Mouse (Mus musculus) midbrain, postnatal 0 days (tissue): ENCODE measurements around the gene Rgs21. TPM values are rescaled to one million over a fixed set of nuclear protein-coding genes. Genes with fewer than 3 reads are reported as not detected.
A peak's percentile ranks its signal among the peaks of the same experiment; 100 is the strongest.

Experiments used
- ATAC-seq: fragments of 200-750 bp; cut with Nextera tagmentation; 2 replicates; pipeline ENCODE4 v1.8.0; 2017; ENCODE audit warnings: moderate number of reproducible peaks, mild to moderate bottlenecking, moderate TSS enrichment, moderate library complexity; ENCODE audit not compliant: low FRiP score
- DNase-seq: peaks from one replicate; pipeline ENCODE4 v3.0.0-alpha.2; 2015; ENCODE audit warnings: low spot score
- H3K27ac ChIP-seq: fragments of 300-500 bp; sonication (generic); 2 replicates; pipeline ENCODE4 v1.5.1; 2014; ENCODE audit warnings: low read depth, mild to moderate bottlenecking, low read length, mixed read lengths
- H3K27me3 ChIP-seq: fragments of 300-500 bp; sonication (generic); 2 replicates; pipeline ENCODE4 v1.6.1; 2014; ENCODE audit warnings: low read length, control low read depth, mixed read lengths; ENCODE audit not compliant: insufficient read depth
- H3K36me3 ChIP-seq: fragments of 300-500 bp; sonication (generic); 2 replicates; pipeline ENCODE4 v1.6.1; 2014; ENCODE audit warnings: low read length, control low read depth, mixed read lengths; ENCODE audit not compliant: insufficient read depth
- H3K4me1 ChIP-seq: fragments of 300-500 bp; sonication (generic); 2 replicates; pipeline ENCODE4 v1.6.1; 2014; ENCODE audit warnings: mild to moderate bottlenecking, control low read depth, antibody characterized with exemption, low read length, mixed read lengths; ENCODE audit not compliant: insufficient read depth
- H3K4me2 ChIP-seq: fragments of 300-500 bp; sonication (generic); 2 replicates; pipeline ENCODE4 v1.6.1; 2014; ENCODE audit warnings: low read depth, mild to moderate bottlenecking, low read length, mixed read lengths; ENCODE audit not compliant: poor library complexity, severe bottlenecking
- H3K4me3 ChIP-seq: fragments of 300-500 bp; sonication (generic); 2 replicates; pipeline ENCODE4 v1.5.1; 2014; ENCODE audit warnings: low read depth, mild to moderate bottlenecking, low read length, moderate library complexity
- H3K9ac ChIP-seq: fragments of 300-500 bp; sonication (generic); replicated peaks from 2 replicates; pipeline ENCODE4 v1.6.1; 2014; ENCODE audit warnings: mild to moderate bottlenecking, low read length, moderate library complexity, mixed read lengths; ENCODE audit not compliant: poor library complexity, severe bottlenecking
- H3K9me3 ChIP-seq: fragments of 300-500 bp; sonication (generic); 2 replicates; pipeline ENCODE4 v1.6.1; 2016; ENCODE audit warnings: low read length, control low read depth
- CTCF ChIP-seq: IDR thresholded peaks from 2 replicates; pipeline ENCODE4 v1.5.1; 2016; ENCODE audit warnings: antibody characterized with exemption, mild to moderate bottlenecking
- WGBS: fragments of 180-500 bp; shearing (Covaris S2); extraction: QIAGEN DNeasy Blood & Tissue Kit; methylation state at CpG from one replicate; pipeline ENCODE4 v1.1.7; 2014; 5-methylcytosine and 5-hydroxymethylcytosine counted together
- polyA plus RNA-seq: library from polyadenylated mRNA; unstranded; fragments of >200 nt; fragmentation: Nextera tagmentation; extraction: Ambion mirVana; gene quantifications from 2 replicates; pipeline ENCODE4 v1.2.1, GENCODE M21; 2015
- total RNA-seq: library from RNA; depleted of rRNA; stranded (reverse); fragments of >200 nt; gene quantifications from 2 replicates; pipeline ENCODE4 v1.2.3, GENCODE M21; 2014

Rgs21 gene
- total and polyA plus RNA-seq, 2 experiments from 2014 or later, result not detected

DNA sequence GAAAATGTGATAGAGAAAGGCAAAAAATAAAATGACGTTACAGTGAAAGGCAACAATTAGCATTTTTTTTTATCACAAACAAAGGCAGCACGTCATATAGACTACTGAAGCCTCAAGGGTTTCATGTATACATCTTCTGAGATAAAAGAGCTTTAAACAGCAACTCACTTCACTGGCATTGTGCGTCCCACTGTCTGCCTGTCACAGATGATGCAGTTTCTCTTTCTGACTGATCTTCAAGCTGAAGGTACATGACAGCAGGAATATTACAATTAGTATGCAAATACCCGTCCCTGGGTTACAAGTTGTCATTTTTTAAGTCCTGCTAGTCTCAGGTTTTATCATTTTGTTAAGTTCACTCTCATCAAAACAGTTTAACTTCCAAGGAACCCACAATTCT is 22.3 kb downstream of the Rgs21 start:
- H3K9me3 ChIP-seq, result no peaks in the 10 kb centered on the region
- H3K4me3 ChIP-seq, result no peak overlapping the region
- no peaks in the 10 kb centered on the region for H3K4me1 ChIP-seq
- WGBS, result 53% methylated on average over 4 of the region's 4 CpGs
- no peaks in the 10 kb centered on the region for H3K27me3 ChIP-seq
- H3K4me2 ChIP-seq, result no peak overlapping the region
- ATAC-seq, result no peak
- peak; percentile 7 for DNase-seq
- no peak for TF ChIP-seq CTCF
- no peak overlapping the region for H3K9ac ChIP-seq
- H3K27ac ChIP-seq, result no peak overlapping the region
- H3K36me3 ChIP-seq, result no peaks in the 10 kb centered on the region

- peak; percentile 83 for DNase-seq
- Histone ChIP-seq H3K4me1 (no peaks in the 10 kb centered on the region), H3K9me3 (no peaks in the 10 kb centered on the region), H3K27me3 (no peaks in the 10 kb centered on the region), H3K36me3 (no peaks in the 10 kb centered on the region), H3K4me2 (no peak overlapping the region), H3K27ac (no peak overlapping the region), H3K4me3 (no peak overlapping the region), H3K9ac (no peak overlapping the region)
- TF ChIP-seq CTCF, result no peak
- 74% methylated on average over 6 of the region's 6 CpGs for WGBS
- ATAC-seq, result no peak
Measured at GRCm38 (mm10) chr1:144544497-144544961, 22.9 kb downstream of the Rgs21 start.

DNA sequence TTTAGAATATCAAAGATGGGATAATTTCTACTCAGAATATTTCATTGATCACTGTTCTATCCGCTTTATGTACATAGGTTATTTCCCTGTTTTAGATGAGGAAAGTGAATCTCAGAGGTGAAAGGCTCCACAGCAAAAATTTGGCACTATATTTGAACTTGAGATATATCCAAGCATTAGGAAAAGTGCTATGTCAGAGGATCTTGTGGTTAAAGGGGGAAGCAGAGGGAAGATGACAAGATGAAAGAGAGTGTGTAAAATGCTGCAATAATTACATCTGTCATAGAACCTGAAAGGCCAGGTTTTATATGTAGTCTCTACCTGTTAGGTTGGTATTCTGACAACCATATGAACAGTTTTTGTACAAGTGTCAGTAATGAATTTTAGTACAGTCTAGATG is 35.7 kb downstream of the Rgs21 start:
- Histone ChIP-seq H3K9ac (no peak overlapping the region), H3K36me3 (no peaks in the 10 kb centered on the region), H3K4me3 (no peak overlapping the region), H3K9me3 (no peaks in the 10 kb centered on the region), H3K27ac (no peak overlapping the region), H3K4me2 (no peak overlapping the region), H3K27me3 (no peaks in the 10 kb centered on the region), H3K4me1 (no peaks in the 10 kb centered on the region)
- ATAC-seq (no peak), DNase-seq (no peak)
- 92% methylated on average over 1 of the region's 1 CpGs for WGBS
- TF ChIP-seq CTCF, result no peak

- Histone ChIP-seq H3K9me3 (peaks cover 5% of the 10 kb centered on the region; the same call in 1 of the 2 replicates), H3K27me3 (no peaks in the 10 kb centered on the region), H3K9ac (no peak overlapping the region), H3K27ac (no peak overlapping the region), H3K4me3 (no peak overlapping the region), H3K4me2 (no peak overlapping the region), H3K4me1 (no peaks in the 10 kb centered on the region), H3K36me3 (no peaks in the 10 kb centered on the region)
- 84% methylated on average over 5 of the region's 5 CpGs for WGBS
- DNase-seq (no peak), ATAC-seq (no peak)
- TF ChIP-seq CTCF, result no peak
Measured at GRCm38 (mm10) chr1:144517878-144518426, 49.5 kb downstream of the Rgs21 start.

DNA sequence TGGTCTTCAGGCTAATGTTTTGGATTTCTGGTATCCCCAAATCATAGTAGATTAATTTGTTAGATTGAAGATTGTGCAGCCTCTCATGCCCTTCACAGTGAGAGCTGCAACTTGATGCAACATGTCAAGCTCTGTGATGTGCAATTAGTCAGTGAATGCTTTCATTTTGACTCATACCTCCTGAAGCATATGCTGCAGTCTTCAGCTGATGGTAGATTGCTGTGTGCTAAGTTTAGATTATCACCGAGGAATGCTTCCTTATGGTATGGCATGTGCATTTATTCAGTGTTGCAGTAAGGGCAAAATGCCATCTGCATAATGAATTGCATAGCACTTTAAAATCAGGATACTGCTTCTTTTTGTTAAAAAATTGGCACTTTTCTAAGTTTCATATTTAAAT is 65.2 kb downstream of the Rgs21 start:
- ATAC-seq, result no peak
- Histone ChIP-seq H3K4me3 (no peak overlapping the region), H3K4me1 (no peaks in the 10 kb centered on the region), H3K27ac (no peak overlapping the region), H3K9me3 (no peaks in the 10 kb centered on the region), H3K27me3 (no peaks in the 10 kb centered on the region), H3K9ac (no peak overlapping the region), H3K4me2 (no peak overlapping the region), H3K36me3 (no peaks in the 10 kb centered on the region)
- no peak for TF ChIP-seq CTCF
- 70% methylated on average over 1 of the region's 1 CpGs for WGBS
- peak; percentile 8 for DNase-seq

- DNase-seq (no peak), ATAC-seq (no peak)
- Histone ChIP-seq H3K4me1 (no peaks in the 10 kb centered on the region), H3K27ac (no peak overlapping the region), H3K9ac (no peak overlapping the region), H3K4me3 (no peak overlapping the region), H3K27me3 (no peaks in the 10 kb centered on the region), H3K9me3 (no peaks in the 10 kb centered on the region), H3K36me3 (no peaks in the 10 kb centered on the region), H3K4me2 (no peak overlapping the region)
- TF ChIP-seq CTCF, result no peak
- 82% methylated on average over 4 of the region's 4 CpGs for WGBS
Measured at GRCm38 (mm10) chr1:144500423-144500822, 67.0 kb downstream of the Rgs21 start.
